Mouse (Mus musculus) T-cell, adult 66 days (primary cell): ENCODE measurements around the gene Edn1. TPM values are rescaled to one million over a fixed set of nuclear protein-coding genes. Genes with fewer than 3 reads are reported as not detected.

Experiments used
- total RNA-seq, 2 experiments: library from RNA; stranded (reverse); gene quantifications; 3 replicates in 1 of 2; 4 replicates in 1 of 2; pipeline ENCODE4 v1.2.4; 2023

The Edn1 gene
- total RNA-seq: not detected

DNA sequence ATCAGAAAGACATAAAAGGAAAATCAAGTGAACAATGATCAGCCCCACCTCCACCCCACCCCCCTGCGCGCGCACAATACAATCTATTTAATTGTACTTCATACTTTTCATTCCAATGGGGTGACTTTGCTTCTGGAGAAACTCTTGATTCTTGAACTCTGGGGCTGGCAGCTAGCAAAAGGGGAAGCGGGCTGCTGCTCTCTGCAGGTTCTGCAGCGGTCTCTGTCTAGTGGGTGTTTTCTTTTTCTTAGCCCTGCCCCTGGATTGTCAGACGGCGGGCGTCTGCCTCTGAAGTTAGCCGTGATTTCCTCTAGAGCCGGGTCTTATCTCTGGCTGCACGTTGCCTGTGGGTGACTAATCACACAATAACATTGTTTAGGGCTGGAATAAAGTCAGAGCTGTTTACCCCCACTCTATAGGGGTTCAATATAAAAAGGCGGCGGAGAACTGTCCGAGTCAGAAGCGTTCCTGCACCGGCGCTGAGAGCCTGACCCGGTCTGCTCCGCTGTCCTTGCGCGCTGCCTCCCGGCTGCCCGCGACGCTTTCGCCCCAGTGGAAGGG is at the start of gene Edn1:
Edn1 (plus strand) TSS at position 316 of the 561 bp plus-strand sequence.

Other genes with a start within 250 kb of the Edn1 start
- gene Hivep1, start 249.5 kb upstream of the Edn1 start, total RNA-seq: 10 to 100 TPM; 45.0 to 49.1 TPM